Mouse (Mus musculus): Measurements from ENCODE around the gene Eif2b5.

Gene Eif2b5

GRCm38 (mm10) chr16:20537601-20538320 is 39.1 kb downstream of the Eif2b5 start:
- DNase-seq (ENCODE audit: low spot score), result no peak

GRCm38 (mm10) chr16:20539649-20540048 is 41.0 kb downstream of the Eif2b5 start:
- no peak for DNase-seq (ENCODE audit: low spot score)

DNA sequence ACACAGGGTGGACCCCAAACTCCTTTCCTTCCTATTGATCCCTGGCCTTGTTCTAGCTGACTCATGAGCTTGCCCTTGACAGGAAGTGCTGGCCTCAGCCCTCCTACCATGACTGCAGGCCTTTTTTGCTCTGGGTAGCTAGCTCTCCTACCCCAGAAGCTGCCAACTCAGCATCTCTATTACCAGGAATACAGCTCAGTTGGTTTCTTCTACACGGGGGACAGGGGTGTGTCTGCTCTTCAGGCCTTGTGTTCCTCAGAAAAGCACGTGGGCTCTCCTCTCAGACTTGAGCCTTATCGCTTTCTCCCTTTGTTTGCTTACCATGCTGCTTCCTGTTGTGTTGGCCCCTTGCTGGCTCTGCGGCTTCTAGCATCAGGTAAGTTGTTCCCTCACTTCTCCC is 41.8 kb downstream of the Eif2b5 start:
- DNase-seq (ENCODE audit: low spot score), result no peak

- no peak for DNase-seq (ENCODE audit: low spot score)
Measured at GRCm38 (mm10) chr16:20545696-20546095, 47.1 kb downstream of the Eif2b5 start.

DNA sequence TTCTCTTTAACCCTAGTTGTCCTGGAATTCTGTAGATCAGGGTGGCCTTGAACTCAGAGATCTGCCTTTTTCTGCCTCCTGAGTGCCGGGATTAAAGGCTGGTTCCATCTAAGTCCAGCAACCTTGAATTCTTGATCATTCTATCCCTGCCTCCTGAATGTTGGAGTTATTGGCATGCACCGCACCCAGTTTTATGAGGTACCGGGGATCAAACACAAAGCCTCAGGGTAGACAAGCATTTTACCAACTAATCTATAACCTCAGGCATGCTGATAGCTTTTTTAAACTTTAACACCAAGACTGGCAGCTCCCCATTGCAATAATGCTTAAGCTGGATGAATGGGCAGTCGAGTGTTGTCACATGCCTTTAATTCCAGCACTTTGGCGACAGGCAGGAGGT is 48.8 kb downstream of the Eif2b5 start:
- DNase-seq (ENCODE audit: low spot score), result peak; percentile 39

- peak; percentile 100 for DNase-seq (ENCODE audit: low spot score)
Measured at GRCm38 (mm10) chr16:20548096-20548948, 49.7 kb downstream of the Eif2b5 start, which contains the start of gene Abcf3. Gene Abcf3, plus strand, starts transcription at chr16:20548577.

DNA sequence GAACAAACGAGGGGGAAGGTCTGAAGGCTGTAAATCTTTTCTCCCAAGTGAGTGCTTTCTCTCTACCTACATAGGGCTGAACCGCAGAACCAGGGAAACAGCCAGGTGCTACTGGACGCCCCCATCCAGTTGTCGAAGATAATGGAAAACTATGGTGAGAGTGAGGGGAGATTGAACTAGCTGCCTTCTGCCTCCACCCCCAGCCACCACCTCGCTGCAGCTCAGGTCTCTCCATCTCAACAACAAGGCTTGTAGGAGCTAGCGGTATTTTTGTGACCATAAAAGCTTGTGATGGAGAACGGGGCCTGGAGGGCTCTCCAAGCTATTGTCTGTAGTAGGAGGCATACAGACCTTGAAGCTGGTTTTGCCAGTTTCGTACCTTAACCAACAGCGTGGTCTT is 50.5 kb downstream of the Eif2b5 start:
- no peak for DNase-seq (ENCODE audit: low spot score)

GRCm38 (mm10) chr16:20551691-20552090 is 53.1 kb downstream of the Eif2b5 start:
- DNase-seq (ENCODE audit: low spot score), result no peak

GRCm38 (mm10) chr16:20552594-20552993 is 54.0 kb downstream of the Eif2b5 start:
- DNase-seq (ENCODE audit: low spot score), result no peak

DNA sequence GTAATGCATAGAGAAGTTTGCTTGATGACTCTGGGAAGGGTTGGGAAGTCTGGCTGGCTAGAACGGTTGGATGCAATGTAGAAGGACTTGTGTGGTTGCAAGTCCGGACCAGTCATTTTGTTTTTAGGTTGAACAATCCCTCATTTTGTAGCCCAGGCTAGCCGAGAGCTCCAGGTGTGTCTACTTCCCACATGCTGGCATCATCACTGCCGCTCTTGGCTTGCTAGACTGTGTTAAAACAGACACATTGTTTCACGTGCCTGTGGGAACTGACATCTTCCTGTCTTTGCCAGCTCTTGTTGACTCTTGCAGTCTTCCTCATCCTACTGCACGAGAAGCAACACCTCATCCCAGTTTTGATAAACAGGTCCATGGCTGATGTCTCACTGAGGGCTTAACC is 56.4 kb downstream of the Eif2b5 start:
- no peak for DNase-seq (ENCODE audit: low spot score)

GRCm38 (mm10) chr16:20557381-20557780 is 58.8 kb downstream of the Eif2b5 start:
- no peak for DNase-seq (ENCODE audit: low spot score)
